Mouse (Mus musculus): Measurements from ENCODE around the gene Pigk.

Gene Pigk

GRCm38 (mm10) chr3:152912216-152913101 is 198.6 kb downstream of the Pigk start:
- DNase-seq: no peak

- no peak for DNase-seq
Measured at GRCm38 (mm10) chr3:152913150-152913549, 199.2 kb downstream of the Pigk start.

GRCm38 (mm10) chr3:152913625-152914024 is 199.7 kb downstream of the Pigk start:
- DNase-seq: no peak

- DNase-seq: no peak
Measured at GRCm38 (mm10) chr3:152914376-152914775, 200.5 kb downstream of the Pigk start.

GRCm38 (mm10) chr3:152917579-152917978 is 203.7 kb downstream of the Pigk start:
- no peak for DNase-seq

GRCm38 (mm10) chr3:152919101-152919500 is 205.2 kb downstream of the Pigk start:
- DNase-seq: no peak

- no peak for DNase-seq
Measured at GRCm38 (mm10) chr3:152920365-152920764, 206.5 kb downstream of the Pigk start.

- DNase-seq: no peak
Measured at GRCm38 (mm10) chr3:152923530-152923929, 209.6 kb downstream of the Pigk start.

- no peak for DNase-seq
Measured at GRCm38 (mm10) chr3:152925364-152925763, 211.5 kb downstream of the Pigk start.

GRCm38 (mm10) chr3:152926166-152926565 is 212.3 kb downstream of the Pigk start:
- no peak for DNase-seq

- no peak for DNase-seq
Measured at GRCm38 (mm10) chr3:152928287-152928975, 214.5 kb downstream of the Pigk start.

- DNase-seq: no peak
Measured at GRCm38 (mm10) chr3:152929256-152929787, 215.4 kb downstream of the Pigk start.

GRCm38 (mm10) chr3:152929788-152930281 is 215.9 kb downstream of the Pigk start:
- peak; percentile 9 for DNase-seq

- no peak for DNase-seq
Measured at GRCm38 (mm10) chr3:152931354-152931753, 217.5 kb downstream of the Pigk start.

- DNase-seq: no peak
Measured at GRCm38 (mm10) chr3:152932096-152932495, 218.2 kb downstream of the Pigk start.

GRCm38 (mm10) chr3:152932544-152932943 is 218.6 kb downstream of the Pigk start:
- DNase-seq: no peak

GRCm38 (mm10) chr3:152933737-152934136 is 219.8 kb downstream of the Pigk start:
- DNase-seq: no peak

- no peak for DNase-seq
Measured at GRCm38 (mm10) chr3:152936313-152936712, 222.4 kb downstream of the Pigk start.

GRCm38 (mm10) chr3:152941671-152942070 is 227.8 kb downstream of the Pigk start:
- DNase-seq: no peak

GRCm38 (mm10) chr3:152942985-152943384 is 229.1 kb downstream of the Pigk start:
- DNase-seq: no peak

- DNase-seq: no peak
Measured at GRCm38 (mm10) chr3:152944766-152945165, 230.9 kb downstream of the Pigk start.

GRCm38 (mm10) chr3:152947031-152947640 is 233.2 kb downstream of the Pigk start:
- no peak for DNase-seq

GRCm38 (mm10) chr3:152948556-152948955 is 234.7 kb downstream of the Pigk start:
- DNase-seq: no peak
